ENCODE assay signal across 19 mouse cellular contexts in genomic region chr17:26776211-26776610, GRCm38 (mm10). TPM values are rescaled to one million over a fixed set of nuclear protein-coding genes. Genes with fewer than 3 reads are reported as not detected.
A peak's percentile ranks its signal among the peaks of the same experiment; 100 is the strongest.
DNase-seq lines count a peak whose midpoint lies in the region; ATAC-seq and TF ChIP-seq lines count a peak whose summit lies in the region.
"Had no signal": no experiment of that assay in that cellular context is flagged by ENCODE, and none has a peak within 500 bp of the region (broad histone marks: within the 10 kb centered on the region; RNA-seq: fewer than 3 reads in every experiment).

No protein-coding gene starts in this region.

- 23% methylated on average over 10 of the region's 10 CpGs for WGBS in hindbrain, embryonic 13.5 days
- WGBS in hindbrain, embryonic 10.5 days, result 52% methylated on average over 10 of the region's 10 CpGs
- 47% methylated on average over 10 of the region's 10 CpGs for WGBS in lung, adult 2 months
- 20% methylated on average over 10 of the region's 10 CpGs for WGBS in neural tube, embryonic 14.5 days

- no peak for DNase-seq in hindbrain, embryonic 10.5 days (ENCODE audit: low spot score)
- DNase-seq in lung, postnatal 36 days, result peak; percentile 42
- no peak for DNase-seq in lung, adult 2 months
- DNase-seq in ZHBTc4 (ENCODE audit: low read depth, low spot score), result peak; percentile 14
- DNase-seq: adrenal gland, adult 2 months; cerebellum, adult 2 months; forebrain, postnatal 0 days; gastrocnemius, adult 2 months; heart, postnatal 4 days; kidney, postnatal 14 days; right cerebral cortex, postnatal 4 days; thymus, postnatal 25 days had no signal

- H3K27me3 ChIP-seq in hindbrain, embryonic 13.5 days, result no peaks in the 10 kb centered on the region
- H3K27me3 ChIP-seq in hindbrain, embryonic 10.5 days (ENCODE audit: insufficient read depth, poor library complexity, severe bottlenecking), result 0 out of 2 replicates have a peak, but pooled peaks cover 7% of the 10 kb centered on the region
- H3K27me3 ChIP-seq in neural tube, embryonic 14.5 days (ENCODE audit: control insufficient read depth, insufficient read depth, low read length), result no peaks in the 10 kb centered on the region
- H3K27me3 ChIP-seq: lung, embryonic 15.5 days had no signal

- TF ChIP-seq CTCF in lung, adult 2 months (IDR thresholded peaks at IDR 0.05; ENCODE audit: insufficient read depth, low read length), result no peak

- H3K9ac ChIP-seq in hindbrain, embryonic 13.5 days, result peak overlapping the region; percentile 39; the same call in 1 of the 2 replicates
- 0 out of 2 replicates have a peak overlapping the region, but pooled peaks have one; percentile 11 for H3K9ac ChIP-seq in neural tube, embryonic 14.5 days (replicated peaks; ENCODE audit: low read depth, low read length)
- H3K9ac ChIP-seq: forebrain, postnatal 0 days; lung, embryonic 15.5 days; midbrain, embryonic 12.5 days had no signal

- H3K27ac ChIP-seq in hindbrain, embryonic 13.5 days, result peak overlapping the region; percentile 73
- H3K27ac ChIP-seq in hindbrain, embryonic 10.5 days, result no peak overlapping the region
- peak overlapping the region; percentile 52 for H3K27ac ChIP-seq in neural tube, embryonic 14.5 days (ENCODE audit: low read depth, low read length)
- H3K27ac ChIP-seq: gastrocnemius, adult 2 months; lung, embryonic 15.5 days; midbrain, embryonic 12.5 days had no signal

- H3K4me2 ChIP-seq in hindbrain, embryonic 13.5 days, result peak overlapping the region; percentile 21; the same call in 1 of the 2 replicates
- 0 out of 2 replicates have a peak overlapping the region, but pooled peaks have one; percentile 8 for H3K4me2 ChIP-seq in neural tube, embryonic 14.5 days (ENCODE audit: low read depth, low read length)
- H3K4me2 ChIP-seq: lung, embryonic 15.5 days; midbrain, embryonic 12.5 days had no signal

- no peak overlapping the region for H3K4me3 ChIP-seq in hindbrain, embryonic 13.5 days
- no peak overlapping the region for H3K4me3 ChIP-seq in hindbrain, embryonic 10.5 days
- H3K4me3 ChIP-seq in lung, adult 2 months (replicated peaks; ENCODE audit: extremely low read depth, low read depth, low read length), result no peak overlapping the region
- no peak overlapping the region for H3K4me3 ChIP-seq in neural tube, embryonic 14.5 days (ENCODE audit: low read depth, low read length)
- H3K4me3 ChIP-seq: gastrocnemius, adult 2 months; lung, embryonic 15.5 days; midbrain, embryonic 12.5 days had no signal

- no peak for TF ChIP-seq POLR2A in lung, adult 2 months (IDR thresholded peaks at IDR 0.05; ENCODE audit: borderline replicate concordance, extremely low read depth, low read depth, low read length)

- peaks cover 11% of the 10 kb centered on the region for H3K4me1 ChIP-seq in hindbrain, embryonic 13.5 days (replicated peaks)
- H3K4me1 ChIP-seq in hindbrain, embryonic 10.5 days (replicated peaks), result peaks cover 18% of the 10 kb centered on the region
- H3K4me1 ChIP-seq in lung, adult 2 months (ENCODE audit: control insufficient read depth, insufficient read depth, low read length), result no peaks in the 10 kb centered on the region; the same call in 1 of the 2 replicates
- H3K4me1 ChIP-seq in neural tube, embryonic 14.5 days (ENCODE audit: control insufficient read depth, insufficient read depth, low read length), result peaks cover 5% of the 10 kb centered on the region; the same call in 1 of the 2 replicates
- H3K4me1 ChIP-seq: lung, embryonic 15.5 days; midbrain, embryonic 12.5 days had no signal

- peaks cover 6% of the 10 kb centered on the region for H3K36me3 ChIP-seq in hindbrain, embryonic 13.5 days
- no peaks in the 10 kb centered on the region for H3K36me3 ChIP-seq in hindbrain, embryonic 10.5 days
- H3K36me3 ChIP-seq in neural tube, embryonic 14.5 days (ENCODE audit: control insufficient read depth, insufficient read depth, low read length), result no peaks in the 10 kb centered on the region
- H3K36me3 ChIP-seq: lung, embryonic 15.5 days had no signal

- H3K9me3 ChIP-seq in hindbrain, embryonic 13.5 days, result no peaks in the 10 kb centered on the region
- H3K9me3 ChIP-seq in hindbrain, embryonic 10.5 days, result no peaks in the 10 kb centered on the region
- H3K9me3 ChIP-seq in neural tube, embryonic 14.5 days (ENCODE audit: control insufficient read depth, low read length), result no peaks in the 10 kb centered on the region
- H3K9me3 ChIP-seq: lung, embryonic 15.5 days; midbrain, embryonic 12.5 days had no signal

- ATAC-seq in hindbrain, embryonic 13.5 days (ENCODE audit: low FRiP score), result no peak
- ATAC-seq in neural tube, embryonic 14.5 days (ENCODE audit: low read depth), result no peak
- no peak for ATAC-seq in megakaryocyte-erythroid progenitor cell, adult 5-6 weeks (replicated peaks; ENCODE audit: low FRiP score, low TSS enrichment, poor library complexity, severe bottlenecking)
- ATAC-seq in cerebellum, adult (ENCODE audit: insufficient number of reproducible peaks, low FRiP score, low TSS enrichment), result no peak
- ATAC-seq: forebrain, postnatal 0 days; intestine, postnatal 0 days had no signal

RNA-seq across cellular contexts. Expression of gene Bnip1, which starts 4.7 kb away (rescaled TPM):
- 50.3 and 60.7 TPM in 2 replicates for polyA plus RNA-seq in hindbrain, embryonic 13.5 days (2015; fragmentation: Nextera tagmentation; extraction: Ambion mirVana)
- polyA plus RNA-seq in hindbrain, embryonic 10.5 days (2016; fragmentation: Nextera tagmentation; extraction: Ambion mirVana), result 48.4 and 54.3 TPM in 2 replicates
- polyA plus RNA-seq in lung, adult 2 months (2012; rRNA removed), result 12.3 and 17.1 TPM in 2 replicates
- 47.7 and 54.2 TPM in 2 replicates for polyA plus RNA-seq in neural tube, embryonic 14.5 days (2014; fragmentation: Nextera tagmentation; extraction: Ambion mirVana)
- 60.6 and 68.9 TPM in 2 replicates for total RNA-seq in megakaryocyte-erythroid progenitor cell, adult 5-6 weeks (2014; fragmentation: Nextera tagmentation)
- total RNA-seq in megakaryocyte-erythroid progenitor cell, adult 5-6 weeks (2017), result 49.6 and 59.8 TPM in 2 replicates

Comparison
In these comparisons a context has a peak if more than half of its experiments do, and no peak if none do; other contexts are left out.
1. DNase-seq: peak in lung, postnatal 36 days (single experiment) and ZHBTc4 (single experiment); none in hindbrain, embryonic 10.5 days (single experiment) and lung, adult 2 months (single experiment).